Mouse (Mus musculus): Measurements from ENCODE around the gene Ap2b1. TPM values are rescaled to one million over a fixed set of nuclear protein-coding genes. Genes with fewer than 3 reads are reported as not detected.
"Not testable (repeated sequence)": the region's sequence is repeated elsewhere in the genome, so short reads cannot be mapped to it uniquely, and the experiment has no call there.

Ap2b1 gene
- 115 and 122 TPM in 2 replicates for polyA plus RNA-seq (2011; ENCODE audit: insufficient read length, low read depth, missing spikeins)

DNA sequence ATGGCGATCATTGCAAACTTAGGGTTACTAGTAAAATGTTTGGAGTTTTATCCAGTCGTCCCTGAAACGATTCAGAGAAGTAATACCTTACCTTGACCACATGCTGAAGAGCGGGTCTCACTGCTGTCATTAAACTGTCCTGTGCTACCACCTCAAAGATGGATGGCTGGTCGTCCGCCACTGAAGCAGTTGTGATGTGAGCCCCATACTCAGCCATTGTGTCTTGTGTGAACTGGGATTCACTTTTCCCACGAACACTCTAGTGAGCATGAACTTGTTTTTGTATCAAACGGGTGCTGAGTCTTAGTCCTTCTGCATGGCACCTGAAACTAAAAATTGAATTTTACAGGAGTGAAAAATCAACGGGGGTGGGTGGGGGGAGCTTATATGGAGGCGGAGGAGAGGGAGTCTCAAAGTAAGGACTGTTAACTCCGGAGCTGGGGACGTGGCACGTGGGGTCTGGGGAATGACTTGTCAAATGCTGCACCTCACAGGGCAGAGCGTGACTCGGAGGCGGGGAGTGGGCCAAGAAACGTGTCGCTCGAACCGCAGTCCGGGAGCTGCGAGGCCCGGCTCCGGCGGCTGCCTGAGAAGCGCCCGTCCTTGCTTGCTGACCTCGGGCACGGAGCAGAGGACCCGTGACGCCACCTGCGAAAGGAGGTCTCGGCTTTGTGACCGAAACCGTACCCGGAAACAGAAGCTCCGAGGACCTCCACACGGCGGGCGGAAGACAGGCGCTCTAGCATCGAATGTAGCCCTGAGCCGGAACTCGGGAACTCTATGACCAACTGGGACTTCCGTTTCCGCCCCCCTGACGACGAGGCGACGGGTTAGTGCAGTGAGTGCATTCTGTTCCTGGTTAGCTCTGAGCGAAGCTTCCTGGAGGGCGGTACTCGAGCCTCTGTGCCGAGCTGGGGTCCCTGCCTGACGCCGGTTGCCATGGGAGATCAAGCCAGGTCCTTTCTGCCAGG lies at the start of gene Ap2b1:
Gene Ap2b1, plus strand, starts transcription at position 800 of the 971 bp plus-strand sequence.
- Histone ChIP-seq H3K27ac (ENCODE audit: insufficient read depth, low read length) (peak within 1 kb of the TSS; percentile 67), H3K4me3 (ENCODE audit: insufficient read depth, low read length) (peak within 1 kb of the TSS; percentile 83), H3K4me1 (ENCODE audit: control insufficient read depth, insufficient read depth, low read length) (no peaks in the 10 kb centered on the region)
- TF ChIP-seq CTCF (IDR thresholded peaks at IDR 0.05; ENCODE audit: borderline replicate concordance, insufficient read depth, low read length) (no peak), POLR2A (IDR thresholded peaks at IDR 0.05; ENCODE audit: low read depth, low read length) (peak; percentile 95)

DNA sequence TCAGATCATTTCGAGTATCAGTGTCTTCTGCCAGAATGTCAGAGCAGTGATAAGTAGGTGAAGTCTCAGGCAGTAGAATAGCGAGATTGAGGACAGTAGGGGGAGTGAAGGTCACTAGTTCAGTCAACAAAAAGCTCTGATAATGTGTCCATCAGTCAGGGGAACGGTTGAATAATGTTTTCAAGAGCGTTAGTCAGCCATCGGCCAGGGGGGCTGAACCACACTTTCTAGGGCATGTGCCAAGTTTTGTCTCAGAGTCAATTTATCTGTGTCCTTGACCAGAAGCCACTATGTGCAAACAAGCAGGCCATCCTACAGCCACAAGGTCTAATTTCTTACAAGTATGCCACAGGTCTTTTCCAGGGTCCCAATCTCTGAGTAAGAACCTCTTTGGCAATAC lies 41.6 kb upstream of the Ap2b1 start:
- not testable (repeated sequence) for H3K27ac ChIP-seq (ENCODE audit: insufficient read depth, low read length); H3K4me3 ChIP-seq (ENCODE audit: insufficient read depth, low read length); H3K4me1 ChIP-seq (ENCODE audit: control insufficient read depth, insufficient read depth, low read length)

GRCm38 (mm10) chr11:83262673-83263072 lies 36.2 kb upstream of the Ap2b1 start:
- TF ChIP-seq CTCF (IDR thresholded peaks at IDR 0.05; ENCODE audit: borderline replicate concordance, insufficient read depth, low read length) (no peak), POLR2A (IDR thresholded peaks at IDR 0.05; ENCODE audit: low read depth, low read length) (no peak)
- Histone ChIP-seq H3K27ac (ENCODE audit: insufficient read depth, low read length) (no peak overlapping the region), H3K4me1 (ENCODE audit: control insufficient read depth, insufficient read depth, low read length) (no peaks in the 10 kb centered on the region), H3K4me3 (ENCODE audit: insufficient read depth, low read length) (no peak overlapping the region)

GRCm38 (mm10) chr11:83263146-83263545 lies 35.7 kb upstream of the Ap2b1 start:
- Histone ChIP-seq H3K4me1 (ENCODE audit: control insufficient read depth, insufficient read depth, low read length) (no peaks in the 10 kb centered on the region), H3K4me3 (ENCODE audit: insufficient read depth, low read length) (no peak overlapping the region), H3K27ac (ENCODE audit: insufficient read depth, low read length) (no peak overlapping the region)
- TF ChIP-seq POLR2A (IDR thresholded peaks at IDR 0.05; ENCODE audit: low read depth, low read length) = no peak
- TF ChIP-seq CTCF (IDR thresholded peaks at IDR 0.05; ENCODE audit: borderline replicate concordance, insufficient read depth, low read length) = no peak

- peak overlapping the region; percentile 75 for H3K4me3 ChIP-seq (ENCODE audit: insufficient read depth, low read length)
- no peak overlapping the region for H3K27ac ChIP-seq (ENCODE audit: insufficient read depth, low read length)
- no peaks in the 10 kb centered on the region for H3K4me1 ChIP-seq (ENCODE audit: control insufficient read depth, insufficient read depth, low read length)
- no peak for TF ChIP-seq POLR2A (IDR thresholded peaks at IDR 0.05; ENCODE audit: low read depth, low read length)
- TF ChIP-seq CTCF (IDR thresholded peaks at IDR 0.05; ENCODE audit: borderline replicate concordance, insufficient read depth, low read length) = no peak
Measured at GRCm38 (mm10) chr11:83270842-83271150, 28.0 kb upstream of the Ap2b1 start.

- H3K27ac ChIP-seq (ENCODE audit: insufficient read depth, low read length) = peak overlapping the region; percentile 95
- TF ChIP-seq CTCF (IDR thresholded peaks at IDR 0.05; ENCODE audit: borderline replicate concordance, insufficient read depth, low read length) (no peak), POLR2A (IDR thresholded peaks at IDR 0.05; ENCODE audit: low read depth, low read length) (peak; percentile 98)
- H3K4me3 ChIP-seq (ENCODE audit: insufficient read depth, low read length) = peak overlapping the region; percentile 75
- H3K4me1 ChIP-seq (ENCODE audit: control insufficient read depth, insufficient read depth, low read length) = no peaks in the 10 kb centered on the region
Measured at GRCm38 (mm10) chr11:83271151-83271950, 27.5 kb upstream of the Ap2b1 start.

GRCm38 (mm10) chr11:83271951-83272843 lies 26.6 kb upstream of the Ap2b1 start:
- H3K4me1 ChIP-seq (ENCODE audit: control insufficient read depth, insufficient read depth, low read length) = no peaks in the 10 kb centered on the region
- no peak overlapping the region for H3K4me3 ChIP-seq (ENCODE audit: insufficient read depth, low read length)
- no peak overlapping the region for H3K27ac ChIP-seq (ENCODE audit: insufficient read depth, low read length)
- TF ChIP-seq POLR2A (IDR thresholded peaks at IDR 0.05; ENCODE audit: low read depth, low read length) (peak; percentile 28), CTCF (IDR thresholded peaks at IDR 0.05; ENCODE audit: borderline replicate concordance, insufficient read depth, low read length) (no peak)

GRCm38 (mm10) chr11:83276251-83276650 lies 22.6 kb upstream of the Ap2b1 start:
- Histone ChIP-seq H3K27ac (ENCODE audit: insufficient read depth, low read length) (no peak overlapping the region), H3K4me1 (ENCODE audit: control insufficient read depth, insufficient read depth, low read length) (no peaks in the 10 kb centered on the region), H3K4me3 (ENCODE audit: insufficient read depth, low read length) (no peak overlapping the region)
- TF ChIP-seq POLR2A (IDR thresholded peaks at IDR 0.05; ENCODE audit: low read depth, low read length) (no peak), CTCF (IDR thresholded peaks at IDR 0.05; ENCODE audit: borderline replicate concordance, insufficient read depth, low read length) (no peak)

- TF ChIP-seq POLR2A (IDR thresholded peaks at IDR 0.05; ENCODE audit: low read depth, low read length) (no peak), CTCF (IDR thresholded peaks at IDR 0.05; ENCODE audit: borderline replicate concordance, insufficient read depth, low read length) (no peak)
- no peak overlapping the region for H3K27ac ChIP-seq (ENCODE audit: insufficient read depth, low read length)
- H3K4me1 ChIP-seq (ENCODE audit: control insufficient read depth, insufficient read depth, low read length) = no peaks in the 10 kb centered on the region
- no peak overlapping the region for H3K4me3 ChIP-seq (ENCODE audit: insufficient read depth, low read length)
Measured at GRCm38 (mm10) chr11:83279024-83279423, 19.8 kb upstream of the Ap2b1 start.

Data from embryonic fibroblast, embryonic 13.5 days (primary cell).